Mouse (Mus musculus) hindbrain, embryonic 16.5 days (tissue): ENCODE results near the gene Csad. TPM values are rescaled to one million over a fixed set of nuclear protein-coding genes. Genes with fewer than 3 reads are reported as not detected.

ENCODE experiments used
- ATAC-seq: fragments of 200-750 bp; cut with Nextera tagmentation; 2 replicates; pipeline ENCODE4 v1.8.0; 2017; ENCODE audit warnings: moderate TSS enrichment, moderate library complexity
- H3K27ac ChIP-seq: fragments of 300-500 bp; sonication (generic); 2 replicates; pipeline ENCODE4 v1.5.1; 2014; ENCODE audit warnings: low read depth, mild to moderate bottlenecking, control low read depth, low read length, moderate library complexity
- H3K27me3 ChIP-seq: fragments of 300-500 bp; sonication (generic); replicated peaks from 2 replicates; pipeline ENCODE4 v1.6.1; 2014; ENCODE audit warnings: low read length; ENCODE audit not compliant: control insufficient read depth, insufficient read depth
- H3K36me3 ChIP-seq: fragments of 300-500 bp; sonication (generic); 2 replicates; pipeline ENCODE4 v1.6.1; 2014; ENCODE audit warnings: mild to moderate bottlenecking, low read length, moderate library complexity, mixed read lengths; ENCODE audit not compliant: control insufficient read depth, insufficient read depth
- H3K4me1 ChIP-seq: fragments of 300-500 bp; sonication (generic); 2 replicates; pipeline ENCODE4 v1.6.1; 2014; ENCODE audit warnings: low read depth, low read length; ENCODE audit not compliant: control insufficient read depth, insufficient read depth
- H3K4me2 ChIP-seq: fragments of 300-500 bp; sonication (generic); 2 replicates; pipeline ENCODE4 v1.6.1; 2014; ENCODE audit warnings: mild to moderate bottlenecking, low read length, control low read depth, moderate library complexity
- H3K4me3 ChIP-seq: fragments of 300-500 bp; sonication (generic); 2 replicates; pipeline ENCODE4 v1.5.1; 2014; ENCODE audit warnings: mild to moderate bottlenecking, low read length, control low read depth, moderate library complexity
- H3K9ac ChIP-seq: fragments of 300-500 bp; sonication (generic); 2 replicates; pipeline ENCODE4 v1.6.1; 2014; ENCODE audit warnings: low read depth, mild to moderate bottlenecking, control low read depth, low read length, moderate library complexity
- H3K9me3 ChIP-seq: fragments of 300-500 bp; sonication (generic); 2 replicates; pipeline ENCODE4 v1.6.1; 2014; ENCODE audit warnings: mild to moderate bottlenecking, low read length, moderate library complexity; ENCODE audit not compliant: control insufficient read depth
- WGBS: fragments of 180-500 bp; shearing (Covaris S2); extraction: QIAGEN DNeasy Blood & Tissue Kit; methylation state at CpG from one replicate; pipeline ENCODE4 v1.1.7; 2014; 5-methylcytosine and 5-hydroxymethylcytosine counted together
- polyA plus RNA-seq: library from polyadenylated mRNA; unstranded; fragments of >200 nt; fragmentation: Nextera tagmentation; extraction: Ambion mirVana; gene quantifications from 2 replicates; pipeline ENCODE4 v1.2.1, GENCODE M21; 2015

Csad gene
- polyA plus RNA-seq, 1 experiment from 2014 or later: 35.5 TPM

DNA sequence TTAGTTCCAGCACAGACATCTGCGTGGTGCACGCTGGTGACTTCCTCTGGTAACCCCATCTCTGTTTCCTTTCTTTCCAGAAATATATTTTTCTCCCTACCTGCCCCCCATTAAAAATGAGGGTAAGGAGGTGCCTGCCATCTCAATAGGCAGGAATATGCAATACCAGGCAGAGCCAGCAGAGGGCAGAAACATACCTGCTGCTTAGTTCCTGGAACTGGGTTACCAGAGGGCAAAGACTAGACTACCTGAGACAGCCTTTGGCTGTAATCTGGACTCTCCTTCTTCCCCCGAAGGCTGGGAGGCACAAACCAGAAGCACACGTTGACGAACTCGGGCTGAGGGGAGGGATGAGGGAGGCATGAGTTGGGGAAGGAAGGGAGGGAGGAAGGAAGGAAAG is 26.2 kb downstream of the Csad start:
- H3K4me3 ChIP-seq: no peak overlapping the region
- peaks cover 2% of the 10 kb centered on the region; the same call in 1 of the 2 replicates for H3K36me3 ChIP-seq
- H3K27me3 ChIP-seq: no peaks in the 10 kb centered on the region
- H3K4me2 ChIP-seq: no peak overlapping the region
- peaks cover 2% of the 10 kb centered on the region; the same call in 1 of the 2 replicates for H3K9me3 ChIP-seq
- H3K9ac ChIP-seq: no peak overlapping the region
- no peak for ATAC-seq
- no peak overlapping the region for H3K27ac ChIP-seq
- H3K4me1 ChIP-seq: no peaks in the 10 kb centered on the region
- WGBS: 16% methylated on average over 6 of the region's 6 CpGs

- Histone ChIP-seq H3K36me3 (peaks cover 2% of the 10 kb centered on the region; the same call in 1 of the 2 replicates), H3K9ac (no peak overlapping the region), H3K27ac (no peak overlapping the region), H3K4me2 (no peak overlapping the region), H3K4me3 (no peak overlapping the region), H3K4me1 (no peaks in the 10 kb centered on the region), H3K9me3 (peaks cover 2% of the 10 kb centered on the region; the same call in 1 of the 2 replicates), H3K27me3 (no peaks in the 10 kb centered on the region)
- 82% methylated on average over 8 of the region's 8 CpGs for WGBS
- no peak for ATAC-seq
Measured at GRCm38 (mm10) chr15:102177417-102177816, 27.1 kb downstream of the Csad start.

DNA sequence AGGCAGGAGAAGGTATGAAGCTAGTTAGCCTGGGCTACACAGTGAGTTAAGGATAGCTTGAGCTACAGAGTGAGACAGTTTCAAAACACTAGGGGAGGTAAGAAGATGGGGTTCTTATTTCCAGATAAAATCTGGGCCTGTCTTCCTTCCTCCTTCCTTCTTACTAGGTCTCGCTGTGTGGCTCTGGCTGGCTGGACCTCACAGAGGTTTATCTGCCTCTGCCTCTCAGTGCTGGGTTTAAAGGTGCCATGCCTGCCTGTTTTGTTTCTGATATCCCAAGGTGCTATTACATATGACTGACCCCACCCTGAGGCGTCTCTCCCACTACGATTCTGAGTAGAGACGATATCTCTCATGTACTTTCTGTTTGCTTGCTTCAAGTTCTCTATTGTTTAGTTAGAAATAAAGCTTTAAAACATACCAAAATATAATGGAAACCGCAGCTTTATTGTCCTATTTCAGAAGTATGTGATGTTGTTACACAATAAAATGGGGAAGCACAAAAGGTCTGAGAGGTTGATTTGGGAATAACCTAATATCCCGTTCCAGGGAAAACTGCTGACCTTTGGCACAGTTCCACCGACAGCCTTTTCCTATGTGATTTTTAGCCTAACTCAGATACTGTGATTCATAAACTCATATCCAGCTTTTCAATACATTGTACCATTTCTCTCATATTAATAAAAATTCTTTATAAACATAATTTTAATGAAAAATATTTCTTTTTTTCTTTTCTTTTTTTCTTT is 27.8 kb downstream of the Csad start:
- no peak for ATAC-seq
- H3K27ac ChIP-seq: no peak overlapping the region
- no peak overlapping the region for H3K4me2 ChIP-seq
- peaks cover 2% of the 10 kb centered on the region; the same call in 1 of the 2 replicates for H3K9me3 ChIP-seq
- H3K4me3 ChIP-seq: no peak overlapping the region
- H3K27me3 ChIP-seq: no peaks in the 10 kb centered on the region
- peaks cover 2% of the 10 kb centered on the region; the same call in 1 of the 2 replicates for H3K36me3 ChIP-seq
- 93% methylated on average over 7 of the region's 7 CpGs for WGBS
- H3K9ac ChIP-seq: no peak overlapping the region
- H3K4me1 ChIP-seq: no peaks in the 10 kb centered on the region

DNA sequence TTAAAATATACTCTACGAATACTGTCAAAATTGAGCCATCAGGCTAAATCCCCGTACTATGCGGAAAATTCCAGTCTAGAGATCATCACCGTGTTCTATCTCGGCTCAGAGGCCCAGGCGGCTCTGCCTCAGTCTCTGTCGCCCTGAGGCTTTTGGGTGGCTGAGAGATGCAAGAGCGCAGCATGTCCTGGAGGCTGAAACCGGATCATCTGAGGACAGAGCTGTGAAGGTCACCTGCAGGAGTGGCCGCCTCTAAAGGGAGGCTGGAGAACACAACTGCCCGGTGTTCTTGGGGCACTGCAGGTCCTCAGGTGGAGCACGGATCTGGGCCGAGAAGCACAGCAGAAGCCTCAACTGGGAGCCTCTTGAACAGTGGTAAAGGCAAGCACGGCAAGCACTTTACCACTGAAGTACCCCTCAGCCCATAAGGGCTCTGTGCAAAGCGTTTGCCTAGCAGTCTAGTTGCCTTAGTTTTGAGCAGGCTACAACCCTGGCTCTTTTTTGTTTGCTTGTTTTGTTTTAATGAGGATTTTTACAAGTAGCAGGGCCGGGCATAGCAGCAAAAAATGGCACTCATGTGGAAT is 28.7 kb downstream of the Csad start:
- H3K27ac ChIP-seq: no peak overlapping the region
- H3K36me3 ChIP-seq: peaks cover 2% of the 10 kb centered on the region; the same call in 1 of the 2 replicates
- no peak overlapping the region for H3K9ac ChIP-seq
- no peak overlapping the region for H3K4me2 ChIP-seq
- H3K4me1 ChIP-seq: no peaks in the 10 kb centered on the region
- no peaks in the 10 kb centered on the region for H3K27me3 ChIP-seq
- no peak overlapping the region for H3K4me3 ChIP-seq
- ATAC-seq: no peak
- WGBS: 91% methylated on average over 16 of the region's 16 CpGs
- H3K9me3 ChIP-seq: peaks cover 5% of the 10 kb centered on the region; the same call in 1 of the 2 replicates

DNA sequence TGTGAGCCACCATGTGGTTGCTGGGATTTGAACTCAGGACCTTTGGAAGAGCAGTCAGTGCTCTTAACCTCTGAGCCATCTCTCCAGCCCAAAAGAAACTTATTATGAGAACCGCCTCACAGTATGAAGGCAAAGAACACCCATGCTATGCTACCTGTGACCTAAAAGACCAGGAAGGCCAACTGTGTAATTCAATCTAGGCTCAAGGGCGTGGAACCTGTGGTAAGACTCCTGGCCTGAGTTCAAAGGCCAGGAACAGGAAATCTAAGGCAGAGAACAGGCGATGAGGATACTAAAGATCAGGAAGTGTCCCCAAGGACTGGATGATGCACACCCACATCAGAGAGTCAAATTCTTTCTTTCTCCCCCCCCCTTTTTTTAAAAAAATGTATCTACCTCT is 30.9 kb downstream of the Csad start:
- no peaks in the 10 kb centered on the region for H3K27me3 ChIP-seq
- H3K27ac ChIP-seq: no peak overlapping the region
- no peak overlapping the region for H3K4me3 ChIP-seq
- no peak overlapping the region for H3K4me2 ChIP-seq
- no peak for ATAC-seq
- H3K9me3 ChIP-seq: peaks cover 5% of the 10 kb centered on the region; the same call in 1 of the 2 replicates
- no peaks in the 10 kb centered on the region for H3K4me1 ChIP-seq
- no peak overlapping the region for H3K9ac ChIP-seq
- peaks cover 2% of the 10 kb centered on the region; the same call in 1 of the 2 replicates for H3K36me3 ChIP-seq
- 89% methylated on average over 3 of the region's 3 CpGs for WGBS

GRCm38 (mm10) chr15:102169064-102169463 is 35.5 kb downstream of the Csad start:
- Histone ChIP-seq H3K36me3 (no peaks in the 10 kb centered on the region), H3K4me3 (no peak overlapping the region), H3K9me3 (peaks cover 3% of the 10 kb centered on the region; the same call in 1 of the 2 replicates), H3K27me3 (no peaks in the 10 kb centered on the region), H3K4me2 (no peak overlapping the region), H3K9ac (no peak overlapping the region), H3K4me1 (no peaks in the 10 kb centered on the region), H3K27ac (no peak overlapping the region)
- 62% methylated on average over 2 of the region's 2 CpGs for WGBS
- ATAC-seq: no peak

DNA sequence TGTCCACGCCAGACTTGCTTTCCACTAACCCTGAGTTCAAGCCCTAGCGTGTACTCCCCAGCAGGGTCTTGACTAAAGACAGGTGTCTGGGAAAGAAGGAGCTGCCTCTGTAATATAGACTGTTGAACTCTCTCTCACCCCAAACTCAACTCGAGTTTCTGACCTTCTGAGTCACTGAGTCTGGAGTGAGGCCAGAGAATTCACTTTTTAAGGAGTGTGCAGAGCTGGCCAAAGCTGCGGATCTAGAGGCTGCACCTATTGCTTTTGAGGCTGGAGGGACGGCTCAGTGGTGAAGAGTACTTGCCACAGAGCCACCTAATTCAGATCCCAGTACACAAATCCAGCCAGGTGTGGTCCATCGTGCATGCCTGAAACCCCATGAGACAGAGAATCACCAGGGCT is 36.9 kb downstream of the Csad start:
- Histone ChIP-seq H3K4me1 (no peaks in the 10 kb centered on the region), H3K4me2 (no peak overlapping the region), H3K36me3 (no peaks in the 10 kb centered on the region), H3K27me3 (no peaks in the 10 kb centered on the region), H3K9ac (no peak overlapping the region), H3K9me3 (peaks cover 3% of the 10 kb centered on the region; the same call in 1 of the 2 replicates), H3K4me3 (no peak overlapping the region), H3K27ac (no peak overlapping the region)
- no peak for ATAC-seq
- WGBS: 64% methylated on average over 6 of the region's 6 CpGs

DNA sequence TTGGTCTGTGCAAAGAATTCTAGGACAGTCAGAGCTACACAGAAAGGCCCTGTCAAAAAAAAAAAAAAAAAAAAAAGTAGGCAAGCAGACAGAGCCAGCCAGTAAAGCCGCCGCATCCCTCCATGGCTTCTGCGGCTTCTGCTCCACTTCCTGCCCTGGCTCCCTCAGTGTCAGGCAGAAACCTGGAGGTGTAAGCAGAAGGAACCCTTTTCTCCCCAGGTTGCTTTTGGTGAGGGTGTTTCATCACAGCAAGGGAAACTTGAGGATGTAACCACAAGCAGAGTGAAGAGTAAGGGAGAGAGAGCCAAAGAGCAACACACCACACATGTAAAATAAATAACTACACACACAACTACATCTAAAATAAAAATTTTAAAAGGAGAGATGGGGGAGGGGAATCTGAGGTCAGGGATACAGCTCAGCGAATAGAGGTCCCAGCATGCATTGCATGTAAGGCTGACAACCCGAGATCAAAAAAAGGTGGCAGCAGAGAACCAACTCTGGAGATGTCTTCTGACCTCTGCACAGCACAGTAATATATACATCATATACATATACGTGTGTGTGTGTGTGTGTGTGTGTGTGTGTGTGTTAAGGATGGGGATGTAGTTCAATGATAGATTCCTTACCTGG is 38.9 kb downstream of the Csad start:
- Histone ChIP-seq H3K4me2 (no peak overlapping the region), H3K27ac (no peak overlapping the region), H3K27me3 (no peaks in the 10 kb centered on the region), H3K4me3 (no peak overlapping the region), H3K9me3 (no peaks in the 10 kb centered on the region), H3K9ac (no peak overlapping the region), H3K4me1 (no peaks in the 10 kb centered on the region), H3K36me3 (no peaks in the 10 kb centered on the region)
- ATAC-seq: no peak
- WGBS: 58% methylated on average over 6 of the region's 6 CpGs
